Mouse (Mus musculus): ENCODE results near the gene Tmem269. TPM values are rescaled to one million over a fixed set of nuclear protein-coding genes. Genes with fewer than 3 reads are reported as not detected.
A peak's percentile ranks its signal among the peaks of the same experiment; 100 is the strongest.

Tmem269 gene
- polyA plus RNA-seq, 3 experiments from 2014 or later = not detected

DNA sequence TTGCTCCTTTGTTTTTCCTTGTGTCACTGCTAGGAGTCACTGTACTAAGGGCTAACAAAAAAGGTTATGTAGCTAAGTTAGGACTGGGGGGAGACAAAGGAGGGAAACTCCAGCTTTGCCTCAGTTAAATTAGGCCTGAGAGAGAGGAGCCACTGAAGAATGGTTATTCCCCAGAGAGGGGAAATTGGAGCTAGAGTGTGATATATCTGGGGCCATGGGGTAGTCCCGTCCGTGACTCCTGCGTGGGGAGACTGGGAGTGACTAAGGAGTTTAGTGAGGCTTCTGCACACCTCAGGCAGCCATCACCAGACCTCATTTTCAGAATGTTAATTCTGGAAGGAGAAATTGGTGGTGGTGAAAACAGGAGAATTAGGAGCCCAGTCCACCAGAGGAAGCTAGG lies 16.3 kb upstream of the Tmem269 start:
- no peak for ATAC-seq

GRCm38 (mm10) chr4:119233256-119233901 lies 15.4 kb upstream of the Tmem269 start:
- ATAC-seq = peak; percentile 7

DNA sequence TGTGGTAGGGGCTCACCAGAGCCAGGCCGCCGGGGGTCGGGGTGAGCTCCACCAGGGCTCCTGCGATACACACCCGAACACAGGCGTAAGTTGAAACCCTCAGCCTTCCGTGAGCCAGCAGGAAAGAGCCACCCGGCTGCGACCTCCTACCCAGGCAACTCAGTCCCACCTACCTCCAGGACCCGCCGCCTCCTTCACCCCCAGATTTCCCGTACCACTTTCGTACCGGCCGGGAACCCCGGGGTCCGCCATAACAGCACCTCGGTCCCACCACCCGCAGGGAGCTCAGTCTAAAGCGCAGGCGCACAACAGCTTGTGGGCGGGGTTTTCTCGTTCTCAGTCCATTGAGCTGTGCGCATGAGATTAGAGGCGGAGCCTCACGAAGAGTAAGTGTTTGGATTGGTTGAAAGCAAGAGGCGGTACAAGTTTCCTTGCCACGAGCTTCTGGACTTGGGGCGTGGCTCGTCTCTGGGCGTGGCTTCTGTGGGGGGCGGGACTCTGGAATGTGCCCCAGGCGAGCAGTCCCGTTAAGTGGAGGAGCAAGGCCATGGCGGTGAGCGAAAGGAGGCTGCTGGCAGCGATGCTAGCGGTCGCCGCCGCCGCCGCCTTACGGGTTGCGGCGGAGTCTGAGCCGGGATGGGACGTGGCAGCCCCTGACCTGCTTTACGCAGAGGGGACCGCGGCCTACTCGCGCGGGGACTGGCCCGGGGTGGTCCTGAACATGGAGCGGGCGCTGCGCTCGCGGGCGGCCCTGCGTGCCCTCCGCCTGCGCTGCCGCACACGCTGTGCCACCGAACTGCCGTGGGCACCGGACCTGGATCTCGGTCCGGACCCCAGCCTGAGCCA lies 14.6 kb upstream of the Tmem269 start, which contains the start of the genes AU022252 and P3h1:
AU022252 (minus strand) TSS at position 303 of the 846 bp plus-strand sequence.
P3h1 (plus strand) TSS at position 506 of the 846 bp plus-strand sequence.
- ATAC-seq = peak; percentile 99

- no peak for ATAC-seq
Measured at GRCm38 (mm10) chr4:119226751-119227150, 8.7 kb upstream of the Tmem269 start.

GRCm38 (mm10) chr4:119225719-119226118 lies 7.7 kb upstream of the Tmem269 start:
- ATAC-seq = no peak

DNA sequence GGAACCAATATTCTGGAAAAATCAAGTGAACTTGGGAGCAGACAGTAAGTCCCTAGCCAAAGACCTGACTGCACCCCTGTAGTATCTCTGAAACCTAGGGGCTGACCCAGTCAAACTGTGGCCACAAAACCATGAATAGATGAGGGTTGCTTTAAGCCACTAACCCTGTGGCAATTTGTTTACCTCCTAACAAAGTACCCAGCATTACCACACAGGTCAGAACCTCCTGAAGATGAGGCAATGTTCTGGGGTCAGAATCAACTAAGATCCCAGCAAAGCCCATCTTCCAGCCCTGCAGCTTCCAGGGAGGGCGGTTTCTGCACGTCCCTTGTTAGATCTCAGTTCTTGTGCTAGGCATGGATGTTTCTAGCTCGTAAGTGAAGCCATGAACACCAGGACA lies 6.5 kb upstream of the Tmem269 start:
- no peak for ATAC-seq

GRCm38 (mm10) chr4:119223696-119224095 lies 5.7 kb upstream of the Tmem269 start:
- peak; percentile 63 for ATAC-seq

DNA sequence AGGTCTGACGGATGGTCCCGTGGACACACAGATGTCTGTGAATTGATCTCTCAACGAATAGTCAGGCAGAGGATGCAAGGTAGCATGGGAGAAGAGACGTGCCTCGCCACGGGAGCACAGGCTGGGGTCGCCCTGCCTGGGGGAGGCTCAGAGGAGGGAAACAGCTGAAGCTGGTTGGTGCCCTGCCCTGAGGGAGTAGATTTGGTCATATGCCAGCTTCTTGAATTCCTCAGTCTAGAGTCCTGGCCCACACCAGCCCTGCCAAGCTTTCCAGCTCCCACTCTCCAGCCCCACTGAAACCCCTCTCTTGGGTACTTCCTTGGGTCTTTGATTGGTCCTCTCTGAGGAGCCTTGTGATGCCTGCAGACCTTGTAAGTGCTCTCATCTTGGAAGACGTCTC lies 1.4 kb downstream of the Tmem269 start:
- ATAC-seq = no peak

- ATAC-seq = peak; percentile 50
Measured at GRCm38 (mm10) chr4:119204672-119205071, 13.3 kb downstream of the Tmem269 start.

GRCm38 (mm10) chr4:119198105-119198504 lies 19.9 kb downstream of the Tmem269 start:
- no peak for ATAC-seq

DNA sequence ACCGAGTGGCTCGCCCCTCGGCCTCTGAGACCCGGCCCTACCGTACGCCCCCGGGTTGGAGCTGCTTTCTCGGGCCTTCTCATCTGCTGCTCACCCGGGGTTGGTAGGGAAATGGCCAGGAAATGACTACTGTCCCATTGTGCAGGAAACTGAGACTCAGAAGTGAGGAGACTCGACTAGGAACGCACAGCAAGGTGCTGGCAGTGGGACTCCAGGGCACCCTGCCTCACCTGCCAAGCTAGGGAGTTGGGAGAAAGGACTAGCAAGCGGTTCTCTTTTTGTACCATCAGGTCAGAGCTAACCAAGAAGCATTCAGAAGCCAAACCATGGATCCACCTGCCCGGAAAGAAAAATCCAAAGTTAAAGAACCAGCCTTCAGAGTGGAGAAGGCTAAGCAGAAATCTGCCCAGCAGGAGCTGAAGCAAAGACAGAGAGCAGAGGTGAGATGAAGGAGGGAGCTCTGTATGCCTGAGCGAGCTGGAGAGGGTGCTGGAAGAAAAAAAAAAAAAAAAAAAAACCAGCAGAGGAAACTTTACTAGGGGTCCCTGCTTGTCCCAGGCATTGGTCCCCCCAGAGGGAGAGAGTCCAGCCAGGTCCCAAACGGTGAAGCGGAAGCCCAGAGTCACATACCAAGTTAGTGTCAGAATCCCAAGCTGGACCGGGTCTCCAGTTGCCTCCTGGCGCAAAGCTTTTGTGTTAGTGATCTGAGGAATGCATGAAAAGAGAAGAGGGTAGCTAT lies 22.3 kb downstream of the Tmem269 start:
- peak; percentile 49 for ATAC-seq

DNA sequence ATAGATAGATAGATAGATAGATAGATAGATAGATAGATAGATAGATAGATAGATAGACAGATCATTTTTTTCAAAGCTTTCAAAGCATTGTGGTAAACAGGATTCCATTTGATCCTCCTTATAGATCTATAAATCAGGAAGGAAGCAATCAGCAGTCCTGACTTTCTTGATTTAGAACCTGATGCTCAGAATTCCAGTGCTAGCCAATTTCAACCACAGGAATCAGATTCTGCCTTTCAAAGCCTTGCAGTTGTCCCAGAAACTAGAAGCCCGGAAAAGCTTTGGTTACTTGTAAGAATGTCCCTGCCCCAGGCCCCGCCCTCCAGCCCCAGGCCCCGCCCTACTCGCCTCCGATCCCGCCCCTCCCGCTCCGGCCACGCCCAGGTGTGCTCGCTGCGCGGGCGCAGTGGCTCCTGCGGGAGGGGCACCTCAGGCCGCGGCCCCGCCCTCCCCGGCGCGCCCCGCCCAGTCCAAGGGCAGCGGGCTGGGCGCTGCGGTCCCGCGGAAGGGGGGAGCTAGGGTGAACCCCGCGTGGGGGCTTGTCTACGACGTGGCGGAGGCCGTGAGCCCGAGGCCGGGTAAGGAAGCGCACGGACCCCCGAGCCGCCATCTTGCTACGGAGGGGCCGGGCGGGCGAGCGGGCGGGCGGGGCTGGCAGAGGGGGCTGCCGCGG lies 23.0 kb downstream of the Tmem269 start, which contains the start of gene Svbp:
Svbp (plus strand) TSS at position 398 of the 673 bp plus-strand sequence.
- ATAC-seq = peak; percentile 86

DNA sequence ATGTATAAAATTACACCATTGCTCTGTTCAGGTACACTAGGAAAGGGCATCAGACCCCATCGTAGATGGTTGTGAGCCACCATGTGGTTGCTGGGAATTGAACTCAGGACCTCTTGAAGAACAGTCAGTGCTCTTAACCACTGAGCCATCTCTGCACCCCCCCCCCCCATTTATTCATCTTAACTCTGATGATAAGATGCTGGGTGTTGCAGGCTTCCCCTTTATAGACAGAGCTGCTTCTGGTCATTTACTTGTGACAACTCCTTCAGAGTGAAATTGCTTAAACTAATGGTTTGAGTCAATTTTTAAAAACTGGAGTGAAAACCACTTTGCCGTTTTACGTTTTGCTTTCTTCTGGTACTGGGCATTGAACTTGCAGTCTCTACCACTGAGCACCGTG lies 25.3 kb downstream of the Tmem269 start:
- no peak for ATAC-seq

- ATAC-seq = no peak
Measured at GRCm38 (mm10) chr4:119191273-119191672, 26.7 kb downstream of the Tmem269 start.

DNA sequence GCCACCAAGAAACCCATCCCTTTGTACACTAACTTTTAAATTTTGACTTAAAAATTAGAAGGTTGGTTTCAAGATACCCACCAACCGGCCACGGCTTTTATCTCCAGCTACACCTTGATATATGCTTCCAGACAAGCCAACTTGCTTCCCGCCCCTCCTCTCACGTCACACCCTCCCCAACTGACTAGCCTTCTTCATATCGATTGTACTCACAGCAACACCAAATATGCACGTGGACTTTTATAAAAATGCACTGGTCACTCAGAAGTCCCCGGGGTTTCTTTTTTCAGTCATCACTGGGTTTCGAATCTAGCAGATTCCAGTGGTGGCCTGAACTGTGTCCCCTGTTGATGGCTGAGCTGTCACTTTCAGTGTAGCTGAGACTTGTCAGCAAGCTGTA lies 27.4 kb downstream of the Tmem269 start:
- no peak for ATAC-seq

- no peak for ATAC-seq
Measured at GRCm38 (mm10) chr4:119189864-119190263, 28.2 kb downstream of the Tmem269 start, which contains the start of gene Ermap. TSS of gene Ermap (minus strand) at chr4:119190011.

DNA sequence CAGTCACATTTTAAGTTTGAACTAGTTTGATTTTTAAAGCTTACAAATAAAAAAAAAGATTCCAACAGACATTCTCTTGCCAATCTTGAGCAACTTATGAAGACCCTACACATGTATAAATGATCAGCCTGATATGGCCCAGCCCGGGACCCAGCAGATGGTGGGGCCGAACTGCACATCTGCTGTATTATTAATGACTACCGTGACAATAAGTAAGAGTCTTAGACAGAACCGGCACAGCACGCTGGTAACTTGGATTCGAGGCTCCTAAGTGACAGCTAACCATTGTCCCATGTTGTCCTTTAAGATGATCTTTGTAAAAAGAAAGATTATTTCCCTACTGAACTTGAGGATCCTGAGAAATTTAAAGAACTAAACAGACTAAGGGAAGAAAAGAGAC lies 28.6 kb downstream of the Tmem269 start:
- ATAC-seq = no peak

GRCm38 (mm10) chr4:119188060-119188785 lies 29.8 kb downstream of the Tmem269 start:
- no peak for ATAC-seq

- ATAC-seq = no peak
Measured at GRCm38 (mm10) chr4:119185771-119186170, 32.2 kb downstream of the Tmem269 start.

GRCm38 (mm10) chr4:119183525-119183924 lies 34.5 kb downstream of the Tmem269 start:
- no peak for ATAC-seq

DNA sequence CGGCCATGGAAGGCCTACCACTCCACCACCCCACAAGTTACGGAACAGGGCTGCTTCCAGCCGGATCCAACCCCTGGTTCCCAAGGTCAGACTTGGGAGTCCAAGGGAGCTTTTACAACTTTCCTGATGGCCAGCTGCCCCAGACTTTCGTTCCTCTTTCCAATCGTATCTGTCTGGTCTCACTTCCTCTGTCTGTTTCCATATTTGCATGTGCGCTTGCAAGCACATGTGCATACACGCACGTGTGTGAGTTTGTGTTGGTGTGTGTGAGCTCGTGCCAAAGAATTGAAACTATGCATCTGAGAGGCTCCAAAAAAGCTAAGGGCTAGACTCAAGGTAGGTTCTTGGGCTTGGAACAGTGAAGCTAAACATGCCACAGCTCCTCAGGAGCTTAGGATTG lies 36.6 kb downstream of the Tmem269 start:
- no peak for ATAC-seq

Measured in inflammation-experienced regulatory T-cells, adult 6 months (primary cell).